Mouse (Mus musculus) stomach, postnatal 0 days (tissue): ENCODE results near the gene Snd1. TPM values are rescaled to one million over a fixed set of nuclear protein-coding genes. Genes with fewer than 3 reads are reported as not detected.

Experiments used
- ATAC-seq: fragments of 200-750 bp; cut with Nextera tagmentation; 2 replicates; pipeline ENCODE4 v1.8.0; 2017; ENCODE audit not compliant: low FRiP score, low TSS enrichment
- DNase-seq: peaks from one replicate; pipeline ENCODE4 v3.0.0-alpha.2; 2016; ENCODE audit warnings: low spot score
- H3K27ac ChIP-seq: fragments of 300-500 bp; sonication (generic); replicated peaks from 2 replicates; pipeline ENCODE4 v1.5.1; 2014; ENCODE audit warnings: mild to moderate bottlenecking, control low read depth
- H3K27me3 ChIP-seq: fragments of 300-500 bp; sonication (generic); 2 replicates; pipeline ENCODE4 v1.6.1; 2014; ENCODE audit warnings: low read length; ENCODE audit not compliant: control insufficient read depth, insufficient read depth
- H3K36me3 ChIP-seq: fragments of 300-500 bp; sonication (generic); 2 replicates; pipeline ENCODE4 v1.6.1; 2014; ENCODE audit warnings: low read length, mixed read lengths; ENCODE audit not compliant: control insufficient read depth, insufficient read depth
- H3K4me1 ChIP-seq: fragments of 300-500 bp; sonication (generic); replicated peaks from 2 replicates; pipeline ENCODE4 v1.6.1; 2014; ENCODE audit warnings: antibody characterized with exemption; ENCODE audit not compliant: control insufficient read depth, insufficient read depth
- H3K4me2 ChIP-seq: fragments of 300-500 bp; sonication (generic); replicated peaks from 2 replicates; pipeline ENCODE4 v1.6.1; 2014; ENCODE audit warnings: low read depth, mild to moderate bottlenecking, control low read depth, moderate library complexity
- H3K4me3 ChIP-seq: fragments of 300-500 bp; sonication (generic); 2 replicates; pipeline ENCODE4 v1.5.1; 2014; ENCODE audit warnings: low read depth, low read length, control low read depth
- H3K9ac ChIP-seq: fragments of 300-500 bp; sonication (generic); 2 replicates; pipeline ENCODE4 v1.6.1; 2014; ENCODE audit warnings: mild to moderate bottlenecking, low read length, control low read depth, mixed read lengths
- H3K9me3 ChIP-seq: fragments of 300-500 bp; sonication (generic); 2 replicates; pipeline ENCODE4 v1.6.1; 2016; ENCODE audit warnings: low read length; ENCODE audit not compliant: control insufficient read depth
- CTCF ChIP-seq: IDR thresholded peaks from 2 replicates; pipeline ENCODE4 v1.5.1; 2016; ENCODE audit warnings: antibody characterized with exemption, low read depth, mild to moderate bottlenecking, moderate library complexity
- EP300 ChIP-seq: optimal IDR thresholded peaks from 2 replicates; pipeline ENCODE3; 2016; ENCODE audit warnings: antibody characterized with exemption
- WGBS: fragments of 180-500 bp; shearing (Covaris S2); extraction: QIAGEN DNeasy Blood & Tissue Kit; methylation state at CpG from one replicate; pipeline ENCODE4 v1.1.7; 2014; 5-methylcytosine and 5-hydroxymethylcytosine counted together
- polyA plus RNA-seq: library from polyadenylated mRNA; unstranded; fragments of >200 nt; fragmentation: Nextera tagmentation; extraction: Ambion mirVana; gene quantifications from 2 replicates; pipeline ENCODE4 v1.2.1, GENCODE M21; 2015

The Snd1 gene
- polyA plus RNA-seq, 1 experiment from 2014 or later = 81.3 TPM

DNA sequence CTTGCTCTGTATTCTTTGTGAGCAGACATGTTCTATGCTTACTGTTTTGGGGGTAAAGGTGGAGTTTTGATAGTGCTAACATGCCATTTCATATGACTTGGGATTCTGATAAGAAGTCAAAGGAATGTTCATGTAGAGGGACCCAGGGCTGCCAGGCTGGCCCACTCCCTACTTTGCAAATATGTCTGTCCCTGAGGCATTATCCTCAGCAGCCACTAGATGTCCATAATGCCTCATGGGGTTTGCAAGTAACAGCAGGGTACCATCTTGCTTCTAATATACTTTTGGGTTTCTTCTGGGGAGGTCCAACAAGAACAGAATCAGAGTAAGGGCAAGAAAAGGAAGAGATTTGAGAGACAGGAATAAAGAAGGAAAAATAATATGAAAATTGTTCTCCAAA is 361.7 kb downstream of the Snd1 start:
- Histone ChIP-seq H3K4me1 (no peaks in the 10 kb centered on the region), H3K4me2 (no peak overlapping the region), H3K27me3 (no peaks in the 10 kb centered on the region), H3K36me3 (no peaks in the 10 kb centered on the region), H3K9ac (no peak overlapping the region), H3K4me3 (no peak overlapping the region), H3K9me3 (no peaks in the 10 kb centered on the region), H3K27ac (no peak overlapping the region)
- no peak for ATAC-seq
- DNase-seq = no peak
- TF ChIP-seq EP300 (no peak), CTCF (peak; percentile 74)

DNA sequence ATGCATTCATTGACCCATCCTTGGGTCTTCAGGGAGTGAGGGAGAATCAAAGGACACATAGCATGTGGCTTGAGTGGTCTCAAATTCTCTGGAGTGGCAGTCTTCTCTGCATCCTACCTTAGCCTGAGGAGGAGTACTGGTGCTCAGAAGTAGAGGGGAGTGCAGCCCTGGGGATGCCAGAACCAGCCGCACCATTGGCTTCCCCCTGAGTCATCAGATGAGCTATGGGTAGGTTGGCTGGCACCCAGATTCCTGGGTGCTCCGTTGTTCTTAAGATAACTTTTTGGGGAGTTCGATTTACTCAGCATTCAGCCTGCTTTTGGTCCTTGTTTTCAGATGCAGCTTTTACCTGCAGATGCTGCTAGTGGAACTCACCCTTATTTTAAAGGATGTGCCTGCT is 366.6 kb downstream of the Snd1 start:
- H3K27ac ChIP-seq = no peak overlapping the region
- H3K9me3 ChIP-seq = no peaks in the 10 kb centered on the region
- H3K4me1 ChIP-seq = no peaks in the 10 kb centered on the region
- no peak overlapping the region for H3K4me2 ChIP-seq
- H3K9ac ChIP-seq = no peak overlapping the region
- H3K36me3 ChIP-seq = no peaks in the 10 kb centered on the region
- no peak overlapping the region for H3K4me3 ChIP-seq
- TF ChIP-seq EP300 (no peak), CTCF (no peak)
- 55% methylated on average over 3 of the region's 3 CpGs for WGBS
- DNase-seq (no peak), ATAC-seq (no peak)
- H3K27me3 ChIP-seq = no peaks in the 10 kb centered on the region

DNA sequence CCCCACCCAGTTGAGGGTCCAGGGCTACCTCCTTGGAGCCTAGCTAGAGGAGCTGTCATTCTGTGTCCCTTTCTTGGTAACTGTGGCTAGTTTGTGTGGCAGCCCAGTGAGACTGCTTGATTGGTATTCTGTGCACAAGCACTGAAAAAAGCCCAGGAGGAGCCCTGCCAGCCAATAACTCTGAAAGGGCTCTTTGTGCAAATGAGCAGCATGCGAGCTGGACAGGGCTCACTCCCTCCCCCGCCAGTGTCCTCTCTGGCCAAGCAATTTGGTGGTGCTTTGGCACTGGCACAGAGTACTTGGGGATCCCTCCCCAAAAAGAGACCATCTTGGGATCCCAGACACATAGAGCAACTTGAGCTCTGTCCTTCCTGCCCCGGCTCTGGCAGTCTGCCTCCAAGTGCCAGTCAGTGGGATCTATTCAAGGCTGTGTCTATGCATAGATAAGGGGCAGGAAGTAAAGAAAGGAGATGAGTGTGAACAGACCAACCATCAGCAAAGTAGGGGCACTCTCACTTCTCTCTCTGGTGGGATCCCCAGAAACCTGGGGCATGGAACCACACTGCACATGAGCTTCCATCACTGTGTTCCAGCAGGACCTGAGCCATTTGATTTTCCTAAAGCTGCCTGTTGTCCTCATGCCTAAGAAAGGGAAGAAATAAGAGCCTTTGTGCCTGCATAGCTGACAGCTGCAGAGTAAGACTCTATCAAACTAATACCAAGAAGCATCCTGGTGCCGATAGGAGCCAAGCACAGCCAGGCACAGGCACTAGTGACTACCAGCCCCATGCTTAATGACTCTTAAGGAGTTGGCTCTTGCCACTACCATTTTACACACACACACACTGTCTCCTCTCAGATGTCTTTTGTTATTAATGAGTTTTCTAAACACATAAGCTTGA is 367.7 kb downstream of the Snd1 start:
- Histone ChIP-seq H3K4me2 (no peak overlapping the region), H3K4me1 (no peaks in the 10 kb centered on the region), H3K9me3 (no peaks in the 10 kb centered on the region), H3K27ac (no peak overlapping the region), H3K36me3 (no peaks in the 10 kb centered on the region), H3K9ac (no peak overlapping the region), H3K4me3 (no peak overlapping the region), H3K27me3 (no peaks in the 10 kb centered on the region)
- 78% methylated on average over 4 of the region's 4 CpGs for WGBS
- DNase-seq (no peak), ATAC-seq (no peak)
- TF ChIP-seq EP300 (no peak), CTCF (no peak)

DNA sequence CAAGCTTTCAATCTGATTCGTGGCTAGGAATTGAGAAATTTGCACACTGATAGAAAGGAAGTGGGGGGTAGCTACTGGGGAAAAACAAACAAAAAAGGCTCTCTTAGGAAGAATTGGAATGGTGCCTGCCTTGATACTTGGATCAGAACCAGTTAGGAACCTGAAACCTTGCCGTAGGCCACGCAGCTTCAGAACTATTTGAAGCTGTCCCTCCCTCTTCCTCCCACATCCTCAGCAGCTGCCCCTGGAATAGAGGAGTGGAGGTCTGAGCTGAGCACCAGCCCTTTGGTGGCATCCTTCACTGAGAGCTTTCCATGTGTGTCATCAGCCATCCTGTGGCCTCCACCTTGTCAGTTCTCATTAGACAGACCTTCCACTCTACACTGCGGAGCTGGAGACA is 370.7 kb downstream of the Snd1 start:
- ATAC-seq = no peak
- 43% methylated on average over 4 of the region's 4 CpGs for WGBS
- H3K27ac ChIP-seq = no peak overlapping the region
- TF ChIP-seq EP300 (no peak), CTCF (no peak)
- H3K9me3 ChIP-seq = no peaks in the 10 kb centered on the region
- H3K4me2 ChIP-seq = no peak overlapping the region
- H3K36me3 ChIP-seq = no peaks in the 10 kb centered on the region
- no peak overlapping the region for H3K4me3 ChIP-seq
- H3K9ac ChIP-seq = no peak overlapping the region
- no peak for DNase-seq
- H3K27me3 ChIP-seq = no peaks in the 10 kb centered on the region
- no peaks in the 10 kb centered on the region; the same call in 1 of the 2 replicates for H3K4me1 ChIP-seq

DNA sequence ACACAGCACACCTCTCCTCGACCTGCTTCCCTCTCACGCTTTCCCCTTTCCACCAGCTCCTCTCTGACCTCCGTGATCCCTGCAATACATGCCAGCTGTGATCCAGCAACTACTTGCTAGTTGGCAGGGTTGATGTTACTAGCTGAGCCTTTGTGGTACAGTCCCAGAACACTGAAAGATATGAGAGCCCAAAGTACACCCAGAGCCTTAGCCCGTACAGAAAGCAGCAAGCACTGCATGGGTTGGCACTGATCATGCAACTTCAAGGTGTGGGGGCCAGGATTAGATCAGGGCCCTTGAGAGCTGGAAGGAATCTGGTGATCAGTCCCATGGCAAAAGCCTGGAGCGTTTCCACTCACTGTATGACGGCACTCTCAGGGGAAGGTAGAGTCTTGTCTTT is 372.7 kb downstream of the Snd1 start:
- no peak for DNase-seq
- no peaks in the 10 kb centered on the region for H3K27me3 ChIP-seq
- ATAC-seq = no peak
- H3K9ac ChIP-seq = no peak overlapping the region
- 72% methylated on average over 6 of the region's 6 CpGs for WGBS
- H3K36me3 ChIP-seq = no peaks in the 10 kb centered on the region
- H3K4me2 ChIP-seq = no peak overlapping the region
- no peak overlapping the region for H3K27ac ChIP-seq
- no peaks in the 10 kb centered on the region for H3K9me3 ChIP-seq
- H3K4me1 ChIP-seq = no peaks in the 10 kb centered on the region; the same call in 1 of the 2 replicates
- no peak overlapping the region for H3K4me3 ChIP-seq
- TF ChIP-seq CTCF (no peak), EP300 (no peak)

DNA sequence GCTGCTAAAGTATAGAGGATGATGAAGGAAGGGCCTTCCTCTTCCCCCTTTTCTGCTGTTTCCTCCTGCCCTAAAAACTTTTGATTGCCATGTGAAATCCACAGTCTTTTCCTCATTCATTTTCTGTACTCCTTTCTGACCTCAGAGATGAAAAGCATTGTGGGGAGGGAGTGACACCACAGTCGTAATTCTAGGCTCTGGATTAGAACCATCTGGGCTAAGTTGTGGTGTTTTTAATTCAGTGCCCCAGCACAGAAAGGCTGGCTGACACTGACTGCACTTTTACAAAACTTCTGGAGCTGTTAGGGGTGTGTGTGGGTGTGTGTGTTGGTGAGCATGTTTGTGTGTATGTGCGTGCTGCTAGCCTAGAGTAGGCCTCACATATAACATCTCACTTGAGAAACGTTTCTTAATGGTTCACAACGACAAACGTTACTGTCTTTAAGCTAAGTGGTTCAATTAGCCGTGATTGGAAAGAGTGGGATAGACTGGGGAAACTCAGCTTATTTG is 373.4 kb downstream of the Snd1 start:
- H3K4me1 ChIP-seq = peaks cover 2% of the 10 kb centered on the region; the same call in 1 of the 2 replicates
- no peak for ATAC-seq
- no peak overlapping the region for H3K4me3 ChIP-seq
- H3K9me3 ChIP-seq = no peaks in the 10 kb centered on the region
- no peaks in the 10 kb centered on the region for H3K36me3 ChIP-seq
- H3K4me2 ChIP-seq = no peak overlapping the region
- H3K27ac ChIP-seq = no peak overlapping the region
- no peak overlapping the region for H3K9ac ChIP-seq
- TF ChIP-seq EP300 (no peak), CTCF (no peak)
- WGBS = 67% methylated on average over 6 of the region's 6 CpGs
- no peaks in the 10 kb centered on the region for H3K27me3 ChIP-seq
- DNase-seq = no peak
